Mouse (Mus musculus) layer of hippocampus, postnatal 36 days (tissue): ENCODE results near the gene Ormdl3. TPM values are rescaled to one million over a fixed set of nuclear protein-coding genes. Genes with fewer than 3 reads are reported as not detected.
"Not testable (repeated sequence)": the region's sequence is repeated elsewhere in the genome, so short reads cannot be mapped to it uniquely, and the experiment has no call there.

ENCODE experiments used
- DNase-seq, 2 experiments: peaks; one replicate each; pipeline ENCODE4 v3.0.0; 2022
- total RNA-seq, 2 experiments: library from RNA; stranded (reverse); gene quantifications; 2 replicates each; pipeline ENCODE4 v1.2.3; 2021

Ormdl3 gene
- total RNA-seq: 10 to 100 TPM; 55.7 to 61.4 TPM

GRCm38 (mm10) chr11:98586892-98587563 is at the start of gene Ormdl3:
TSS of gene Ormdl3 (minus strand) at chr11:98587368.
- DNase-seq: peak; percentile 97 to 98

- not testable (repeated sequence) for DNase-seq
These were observed 48.3 kb upstream of the Ormdl3 start for GRCm38 (mm10) chr11:98635312-98635970.

- DNase-seq: no peak
These were observed 43.5 kb upstream of the Ormdl3 start for GRCm38 (mm10) chr11:98630646-98631045.

GRCm38 (mm10) chr11:98628706-98629105 is 41.5 kb upstream of the Ormdl3 start:
- DNase-seq: no peak

GRCm38 (mm10) chr11:98625611-98626410 is 38.6 kb upstream of the Ormdl3 start, which contains the start of the genes Gm12355 and Gsdma3:
TSS of gene Gm12355 (minus strand) at chr11:98625661.
TSS of gene Gsdma3 (plus strand) at chr11:98626360.
- DNase-seq: no peak

- DNase-seq: not testable (repeated sequence)
These were observed 37.2 kb upstream of the Ormdl3 start for GRCm38 (mm10) chr11:98624381-98624780.

GRCm38 (mm10) chr11:98623981-98624380 is 36.8 kb upstream of the Ormdl3 start:
- DNase-seq: not testable (repeated sequence)

- DNase-seq: no peak
These were observed 33.6 kb upstream of the Ormdl3 start for GRCm38 (mm10) chr11:98620791-98621190.

- DNase-seq: no peak
These were observed 19.6 kb upstream of the Ormdl3 start for GRCm38 (mm10) chr11:98606763-98607162.

- not testable (repeated sequence) for DNase-seq
These were observed 17.7 kb upstream of the Ormdl3 start for GRCm38 (mm10) chr11:98604911-98605310.

GRCm38 (mm10) chr11:98603953-98604352 is 16.8 kb upstream of the Ormdl3 start:
- DNase-seq: no peak

- no peak for DNase-seq
These were observed 15.0 kb upstream of the Ormdl3 start for GRCm38 (mm10) chr11:98602090-98602690.

GRCm38 (mm10) chr11:98599291-98599690 is 12.1 kb upstream of the Ormdl3 start:
- no peak for DNase-seq

GRCm38 (mm10) chr11:98598851-98599290 is 11.7 kb upstream of the Ormdl3 start:
- DNase-seq: no peak

- no peak for DNase-seq
These were observed 10.8 kb upstream of the Ormdl3 start, which contains the start of gene Lrrc3c for GRCm38 (mm10) chr11:98597991-98598390. TSS of gene Lrrc3c (plus strand) at chr11:98598291.

GRCm38 (mm10) chr11:98597363-98597762 is 10.2 kb upstream of the Ormdl3 start:
- no peak for DNase-seq

- DNase-seq: no peak
These were observed 8.8 kb upstream of the Ormdl3 start for GRCm38 (mm10) chr11:98595955-98596354.

GRCm38 (mm10) chr11:98595473-98595872 is 8.3 kb upstream of the Ormdl3 start:
- DNase-seq: no peak

- no peak for DNase-seq
These were observed 7.9 kb upstream of the Ormdl3 start for GRCm38 (mm10) chr11:98595021-98595420.

- no peak for DNase-seq
These were observed 3.6 kb upstream of the Ormdl3 start for GRCm38 (mm10) chr11:98590548-98591445.

- no peak for DNase-seq
These were observed 2.1 kb upstream of the Ormdl3 start for GRCm38 (mm10) chr11:98589306-98589705.
